Mouse (Mus musculus) intestine, embryonic 14.5 days (tissue): ENCODE data around the gene BC107364. TPM values are rescaled to one million over a fixed set of nuclear protein-coding genes. Genes with fewer than 3 reads are reported as not detected.
"Not testable (repeated sequence)": the region's sequence is repeated elsewhere in the genome, so short reads cannot be mapped to it uniquely, and the experiment has no call there.

Source experiments
- ATAC-seq: fragments of 200-750 bp; cut with Nextera tagmentation; replicated peaks from 2 replicates; pipeline ENCODE4 v1.8.0; 2017; ENCODE audit warnings: low read depth, moderate number of reproducible peaks, moderate TSS enrichment, moderate library complexity; ENCODE audit not compliant: low FRiP score, low TSS enrichment
- DNase-seq: peaks from one replicate; pipeline ENCODE4 v3.0.0-alpha.2; 2018; ENCODE audit warnings: low spot score
- H3K27ac ChIP-seq: fragments of 300-500 bp; sonication (generic); 2 replicates; pipeline ENCODE4 v1.5.1; 2014; ENCODE audit warnings: low read depth, mild to moderate bottlenecking, control low read depth
- H3K27me3 ChIP-seq: fragments of 300-500 bp; sonication (generic); replicated peaks from 2 replicates; pipeline ENCODE4 v1.6.1; 2014; ENCODE audit warnings: low read length, control low read depth; ENCODE audit not compliant: control insufficient read depth, insufficient read depth
- H3K36me3 ChIP-seq: fragments of 300-500 bp; sonication (generic); 2 replicates; pipeline ENCODE4 v1.6.1; 2014; ENCODE audit warnings: low read length, control low read depth; ENCODE audit not compliant: control insufficient read depth, insufficient read depth
- H3K4me1 ChIP-seq: fragments of 300-500 bp; sonication (generic); replicated peaks from 2 replicates; pipeline ENCODE4 v1.6.1; 2014; ENCODE audit warnings: low read length, control low read depth, mixed read lengths; ENCODE audit not compliant: control insufficient read depth, insufficient read depth
- H3K4me2 ChIP-seq: fragments of 300-500 bp; sonication (generic); 2 replicates; pipeline ENCODE4 v1.6.1; 2014; ENCODE audit warnings: low read length
- H3K4me3 ChIP-seq: fragments of 300-500 bp; sonication (generic); 2 replicates; pipeline ENCODE4 v1.5.1; 2014; ENCODE audit warnings: low read depth, low read length, control low read depth, mixed read lengths
- H3K9ac ChIP-seq: fragments of 300-500 bp; sonication (generic); 2 replicates; pipeline ENCODE4 v1.6.1; 2014; ENCODE audit warnings: mild to moderate bottlenecking, low read length
- H3K9me3 ChIP-seq: fragments of 300-500 bp; sonication (generic); 2 replicates; pipeline ENCODE4 v1.6.1; 2016; ENCODE audit warnings: low read length, control low read depth; ENCODE audit not compliant: control insufficient read depth
- WGBS: fragments of 180-500 bp; shearing (Covaris S2); extraction: QIAGEN DNeasy Blood & Tissue Kit; methylation state at CpG from one replicate; pipeline ENCODE4 v1.1.7; 2014; 5-methylcytosine and 5-hydroxymethylcytosine counted together
- polyA plus RNA-seq: library from polyadenylated mRNA; unstranded; fragments of >200 nt; fragmentation: Nextera tagmentation; extraction: Ambion mirVana; gene quantifications from 2 replicates; pipeline ENCODE4 v1.2.1, GENCODE M21; 2014

BC107364 gene
- polyA plus RNA-seq, 1 experiment from 2014 or later, result not detected

DNA sequence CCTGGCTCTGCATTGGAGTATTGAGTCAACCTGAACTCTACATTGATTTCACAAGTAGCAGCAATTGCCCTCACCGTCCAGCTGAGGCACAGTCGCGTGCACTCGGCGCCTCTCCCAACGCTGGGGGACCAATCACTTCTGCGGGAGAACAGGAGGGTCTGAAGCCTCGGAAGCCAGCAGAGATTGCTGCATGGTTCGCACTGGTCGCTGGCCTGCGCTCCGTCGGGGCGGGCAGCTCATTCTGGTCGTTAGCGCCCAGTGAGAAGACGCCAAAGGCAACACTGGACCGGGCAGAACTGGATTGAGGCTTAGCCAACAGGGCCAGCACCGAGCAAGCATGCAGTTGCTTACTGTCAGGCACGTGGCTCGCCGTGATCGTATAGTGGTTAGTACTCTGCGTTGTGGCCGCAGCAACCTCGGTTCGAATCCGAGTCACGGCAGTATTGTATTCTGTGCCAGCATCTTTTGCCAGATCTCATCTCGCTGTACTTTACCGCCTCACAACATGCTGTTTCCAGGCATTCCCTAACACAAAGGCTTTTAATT lies 42.3 kb downstream of the BC107364 start:
- H3K27me3 ChIP-seq, result peaks cover 59% of the 10 kb centered on the region
- no peak overlapping the region for H3K27ac ChIP-seq
- no peaks in the 10 kb centered on the region for H3K36me3 ChIP-seq
- no peaks in the 10 kb centered on the region for H3K4me1 ChIP-seq
- 0 out of 2 replicates have a peak, but pooled peaks cover 2% of the 10 kb centered on the region for H3K9me3 ChIP-seq
- DNase-seq (peak; percentile 62), ATAC-seq (no peak)
- H3K4me2 ChIP-seq, result peak overlapping the region; percentile 29
- 0 out of 2 replicates have a peak overlapping the region, but pooled peaks have one; percentile 1 for H3K4me3 ChIP-seq
- no peak overlapping the region for H3K9ac ChIP-seq
- WGBS, result 4% methylated on average over 31 of the region's 31 CpGs

DNA sequence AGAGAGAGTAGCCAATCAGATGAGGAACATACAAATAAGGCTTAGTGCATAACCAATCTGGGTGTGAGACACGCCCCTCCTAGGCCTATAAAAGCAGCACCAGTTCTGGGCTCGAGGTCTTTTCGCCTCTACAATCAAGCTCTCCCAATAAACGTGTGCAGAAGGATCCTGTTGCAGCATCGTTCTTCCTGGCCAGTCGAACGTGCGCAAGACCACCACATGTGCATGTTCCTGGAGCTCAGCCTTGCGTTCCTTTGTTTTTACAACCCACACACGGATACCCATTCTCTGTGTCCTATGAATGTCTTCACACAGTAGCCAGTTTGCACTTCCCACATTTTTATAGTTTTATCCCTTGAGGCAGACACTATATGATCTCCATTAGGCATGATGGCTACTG lies 44.0 kb downstream of the BC107364 start:
- WGBS, result 87% methylated on average over 9 of the region's 10 CpGs
- H3K4me3 ChIP-seq, result not testable (repeated sequence)

DNA sequence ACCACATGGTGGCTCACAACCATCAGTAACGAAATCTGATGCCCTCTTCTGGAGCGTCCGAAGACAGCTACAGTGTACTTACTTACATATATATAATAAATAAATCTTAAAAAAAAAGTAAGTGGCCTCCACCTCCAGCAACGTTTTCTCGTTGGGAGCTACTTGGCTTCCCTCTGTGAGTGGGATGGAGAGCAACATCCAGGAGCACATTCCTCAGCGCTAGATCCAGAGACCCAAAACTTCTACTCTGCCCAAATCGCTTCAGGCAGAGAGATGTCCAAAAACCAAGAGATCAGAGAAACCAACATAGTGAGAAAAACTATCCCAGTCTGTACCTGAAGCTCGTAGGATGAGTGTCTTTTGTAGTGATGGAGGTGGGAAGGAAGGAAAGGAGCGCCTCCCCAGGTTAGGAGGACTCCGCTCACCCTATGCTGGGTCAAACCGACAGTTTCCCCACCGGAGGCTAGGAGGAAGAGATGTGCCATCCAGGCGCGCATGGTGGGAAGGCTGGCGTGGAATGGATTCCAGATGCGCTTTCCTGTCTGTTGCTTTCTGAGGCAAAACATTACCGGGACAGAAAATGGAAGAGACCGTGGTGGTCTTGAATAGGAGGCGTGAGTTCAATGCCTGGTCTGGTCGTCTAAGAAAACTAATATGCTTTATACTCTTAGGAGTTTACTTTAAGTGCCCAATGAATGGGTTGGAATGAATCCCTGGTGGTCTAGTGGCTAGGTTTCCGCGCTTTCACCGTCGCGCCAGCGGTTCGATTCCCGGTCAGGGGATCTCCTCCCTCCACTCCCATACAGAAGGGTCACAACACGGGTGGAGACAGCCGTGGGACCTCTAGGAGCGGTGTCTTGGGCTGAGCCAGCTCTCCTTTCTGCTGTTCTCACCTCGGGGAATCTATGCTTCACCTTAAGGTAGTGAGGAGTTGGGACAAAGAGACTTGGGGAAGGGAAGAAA lies 46.3 kb downstream of the BC107364 start:
- Histone ChIP-seq H3K4me3 (no peak overlapping the region), H3K4me1 (0 out of 2 replicates have a peak, but pooled peaks cover 6% of the 10 kb centered on the region), H3K9ac (no peak overlapping the region), H3K9me3 (0 out of 2 replicates have a peak, but pooled peaks cover 2% of the 10 kb centered on the region), H3K4me2 (no peak overlapping the region), H3K27me3 (peaks cover 95% of the 10 kb centered on the region), H3K36me3 (no peaks in the 10 kb centered on the region), H3K27ac (no peak overlapping the region)
- ATAC-seq (no peak), DNase-seq (no peak)
- 57% methylated on average over 32 of the region's 32 CpGs for WGBS

More for the DNA sequence above, 44.0 kb downstream of the BC107364 start:
- H3K27me3 ChIP-seq, result peaks cover 75% of the 10 kb centered on the region
- not testable (repeated sequence) for DNase-seq, ATAC-seq, H3K4me1 ChIP-seq, H3K4me2 ChIP-seq, H3K27ac ChIP-seq, H3K9me3 ChIP-seq, H3K36me3 ChIP-seq, H3K9ac ChIP-seq

DNA sequence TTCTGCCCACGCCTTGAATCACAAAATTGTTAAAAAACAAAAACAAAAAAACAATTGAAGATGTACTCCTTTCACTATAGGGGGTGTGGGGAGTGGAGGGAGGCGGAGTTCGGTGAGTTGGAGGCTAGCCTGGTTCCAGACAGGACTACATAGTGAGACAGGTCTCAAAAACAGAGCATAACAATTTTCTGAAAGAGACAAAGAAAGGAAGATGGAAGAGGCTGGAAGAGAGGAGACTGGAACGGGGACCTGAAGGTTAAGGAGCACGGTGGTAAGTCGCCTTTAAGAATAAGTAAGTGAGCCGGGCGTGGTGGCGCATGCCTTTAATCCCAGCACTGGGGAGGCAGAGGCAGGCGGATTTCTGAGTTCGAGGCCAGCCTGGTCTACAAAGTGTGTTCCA lies 47.1 kb downstream of the BC107364 start:
- Histone ChIP-seq H3K4me2 (peak overlapping the region; percentile 30; the same call in 1 of the 2 replicates), H3K27ac (no peak overlapping the region), H3K9me3 (0 out of 2 replicates have a peak, but pooled peaks cover 2% of the 10 kb centered on the region), H3K4me3 (no peak overlapping the region), H3K4me1 (0 out of 2 replicates have a peak, but pooled peaks cover 6% of the 10 kb centered on the region), H3K36me3 (no peaks in the 10 kb centered on the region), H3K27me3 (peaks cover 95% of the 10 kb centered on the region), H3K9ac (no peak overlapping the region)
- ATAC-seq, result no peak
- WGBS, result 20% methylated on average over 9 of the region's 11 CpGs
- no peak for DNase-seq

DNA sequence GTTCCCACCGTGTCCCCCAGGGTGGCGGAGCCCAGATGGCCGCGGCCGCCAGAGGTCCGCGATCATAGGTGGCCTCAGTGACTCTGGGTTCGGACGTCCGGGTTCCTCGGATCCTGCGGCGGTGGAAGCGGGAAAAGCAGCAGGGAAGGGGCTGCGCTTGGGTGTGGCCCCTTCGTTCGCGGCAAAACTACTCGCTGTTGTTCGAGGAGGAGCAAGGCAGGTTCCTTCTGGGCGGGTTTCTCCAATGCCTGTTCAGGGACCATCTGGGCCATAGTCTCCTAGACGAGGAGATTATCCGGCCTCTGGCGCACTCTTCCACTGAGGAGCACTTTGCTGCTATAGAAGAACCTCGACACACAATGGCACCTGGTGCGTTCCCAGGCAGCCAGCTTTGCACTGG lies 47.7 kb downstream of the BC107364 start:
- Histone ChIP-seq H3K36me3 (no peaks in the 10 kb centered on the region), H3K27ac (no peak overlapping the region), H3K9me3 (0 out of 2 replicates have a peak, but pooled peaks cover 2% of the 10 kb centered on the region), H3K9ac (no peak overlapping the region), H3K27me3 (peaks cover 95% of the 10 kb centered on the region), H3K4me3 (no peak overlapping the region), H3K4me1 (0 out of 2 replicates have a peak, but pooled peaks cover 6% of the 10 kb centered on the region), H3K4me2 (peak overlapping the region; percentile 30)
- DNase-seq (peak; percentile 61), ATAC-seq (no peak)
- under 1% methylated on average over 26 of the region's 26 CpGs for WGBS

DNA sequence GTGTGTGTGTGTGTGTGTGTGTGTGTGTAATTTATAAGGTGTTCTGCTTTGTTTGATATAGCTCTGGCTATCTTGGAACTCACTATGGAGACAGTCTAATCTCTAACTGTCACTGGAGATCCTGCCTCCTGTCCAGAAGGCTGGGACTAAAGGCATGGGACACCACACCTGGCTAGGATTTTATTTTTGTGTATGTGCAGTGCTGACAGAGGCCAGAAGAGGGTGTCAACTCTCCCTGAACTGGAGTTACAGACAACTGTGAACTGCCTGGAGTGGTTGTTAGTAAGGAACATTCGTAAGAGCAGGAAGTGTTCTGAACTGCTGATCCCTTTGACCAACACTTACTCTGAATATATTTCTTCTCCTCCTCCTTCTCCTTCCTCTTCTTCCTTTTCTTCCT lies 49.1 kb downstream of the BC107364 start:
- H3K27me3 ChIP-seq, result peaks cover 96% of the 10 kb centered on the region
- no peak overlapping the region for H3K4me2 ChIP-seq
- WGBS, result 28% methylated on average over 1 of the region's 1 CpGs
- no peak overlapping the region for H3K4me3 ChIP-seq
- peak; percentile 68 for DNase-seq
- H3K4me1 ChIP-seq, result 0 out of 2 replicates have a peak, but pooled peaks cover 6% of the 10 kb centered on the region
- H3K9ac ChIP-seq, result no peak overlapping the region
- ATAC-seq, result no peak
- H3K36me3 ChIP-seq, result no peaks in the 10 kb centered on the region
- H3K9me3 ChIP-seq, result 0 out of 2 replicates have a peak, but pooled peaks cover 2% of the 10 kb centered on the region
- no peak overlapping the region for H3K27ac ChIP-seq

DNA sequence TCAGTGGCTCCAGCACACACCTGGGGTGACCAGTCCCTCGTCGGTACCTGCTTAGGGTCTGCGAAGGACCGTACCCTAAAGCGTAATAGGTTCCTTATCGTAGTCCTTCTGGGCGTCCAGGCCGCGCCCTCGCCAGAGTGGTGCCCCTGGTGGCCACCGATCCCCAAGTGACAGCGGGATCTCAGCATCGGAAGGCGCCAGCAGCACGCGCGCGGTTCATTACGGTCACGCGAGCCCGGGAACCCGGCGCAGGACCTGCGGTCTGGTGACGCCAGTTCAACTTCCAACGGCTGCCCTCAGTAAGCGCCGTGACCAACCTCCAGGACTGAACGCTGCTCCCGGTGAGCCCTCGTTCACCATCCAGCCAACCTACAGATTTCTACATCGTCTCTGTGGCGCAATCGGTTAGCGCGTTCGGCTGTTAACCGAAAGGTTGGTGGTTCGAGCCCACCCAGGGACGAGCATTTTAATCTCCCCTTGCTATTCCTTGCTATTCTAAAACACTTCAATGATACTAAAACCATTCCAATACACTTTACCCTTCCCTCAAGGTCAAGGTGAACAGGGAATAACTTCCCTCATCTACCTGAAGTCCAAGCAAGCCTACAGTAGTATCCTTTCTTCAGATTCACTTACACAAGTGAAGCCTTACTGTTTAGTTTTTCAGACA lies 50.1 kb downstream of the BC107364 start:
- WGBS, result 1% methylated on average over 41 of the region's 41 CpGs
- H3K4me2 ChIP-seq, result peak overlapping the region; percentile 43
- H3K27ac ChIP-seq, result no peak overlapping the region
- no peak overlapping the region for H3K9ac ChIP-seq
- H3K27me3 ChIP-seq, result peaks cover 100% of the 10 kb centered on the region
- H3K4me1 ChIP-seq, result 0 out of 2 replicates have a peak, but pooled peaks cover 6% of the 10 kb centered on the region
- ATAC-seq (peak; percentile 70), DNase-seq (peak; percentile 87)
- 0 out of 2 replicates have a peak, but pooled peaks cover 2% of the 10 kb centered on the region for H3K9me3 ChIP-seq
- peak overlapping the region; percentile 33 for H3K4me3 ChIP-seq
- H3K36me3 ChIP-seq, result no peaks in the 10 kb centered on the region

DNA sequence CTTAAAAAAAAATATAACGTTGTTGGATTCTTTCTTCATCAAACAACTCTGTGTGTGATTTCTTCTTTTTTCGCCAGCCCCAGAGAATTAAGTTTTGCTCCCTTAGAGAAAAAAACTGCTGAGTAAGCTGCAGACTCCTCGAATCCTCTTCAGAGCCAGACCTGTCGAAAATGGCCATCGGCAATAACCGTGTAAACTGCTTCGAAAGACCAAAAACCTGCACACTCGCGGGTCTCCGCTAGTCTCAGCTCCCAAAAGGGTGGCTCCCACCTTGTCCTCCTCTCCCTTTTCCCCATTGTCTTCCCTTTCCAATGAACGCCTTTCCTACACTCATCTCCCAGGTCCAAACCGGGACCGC lies 50.7 kb downstream of the BC107364 start:
- Histone ChIP-seq H3K4me2 (peak overlapping the region; percentile 43), H3K9ac (no peak overlapping the region), H3K36me3 (no peaks in the 10 kb centered on the region), H3K4me3 (peak overlapping the region; percentile 33), H3K27ac (no peak overlapping the region), H3K27me3 (peaks cover 99% of the 10 kb centered on the region), H3K4me1 (0 out of 2 replicates have a peak, but pooled peaks cover 6% of the 10 kb centered on the region), H3K9me3 (0 out of 2 replicates have a peak, but pooled peaks cover 2% of the 10 kb centered on the region)
- no peak for DNase-seq
- ATAC-seq, result peak; percentile 5; the same call in 1 of the 2 replicates
- 2% methylated on average over 13 of the region's 13 CpGs for WGBS
